Mouse (Mus musculus) liver, embryonic 14 days (tissue): ENCODE measurements around the gene Abca5. TPM values are rescaled to one million over a fixed set of nuclear protein-coding genes. Genes with fewer than 3 reads are reported as not detected.

Experiments
- polyA plus RNA-seq: library from polyadenylated mRNA; depleted of rRNA; stranded (reverse); fragments of >200 nt; gene quantifications from 2 replicates; pipeline ENCODE4 v1.2.3, GENCODE M21; 2012; rRNA removed

The Abca5 gene
- polyA plus RNA-seq = 0.27 and 0.28 TPM in 2 replicates

GRCm38 (mm10) chr11:110337289-110338245, at the start of gene Abca5:
Abca5 (minus strand) TSS chr11:110337716.

DNA sequence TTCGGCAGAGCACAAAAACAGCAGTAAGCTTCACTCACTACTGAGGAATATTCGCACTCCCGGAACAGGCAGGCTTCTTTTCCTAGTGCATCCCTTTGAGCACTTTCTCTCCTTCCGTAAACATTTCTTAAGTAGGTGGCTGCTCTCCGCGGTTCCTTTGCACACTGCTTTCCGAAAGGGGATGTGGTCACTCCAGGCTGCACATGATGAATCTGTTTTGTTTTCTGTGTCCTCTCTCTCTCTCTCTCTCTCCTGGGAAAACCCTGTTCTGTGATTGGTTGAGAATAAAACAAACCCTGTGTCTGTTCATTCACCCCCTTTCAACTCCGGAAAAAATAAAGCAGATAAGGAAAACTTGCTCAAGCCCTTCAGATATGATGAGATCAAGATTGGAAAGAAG, 86.0 kb downstream of the Abca5 start, which contains the start of gene Abca6:
Abca6 (minus strand) TSS at position 243 of the 400 bp plus-strand sequence.

Other genes with a start within 250 kb of the Abca5 start
- gene Abca8a, start 241.7 kb downstream of the Abca5 start, polyA plus RNA-seq = 0.77 and 1.0 TPM in 2 replicates
- gene Abca9, start 169.5 kb downstream of the Abca5 start, polyA plus RNA-seq = 0.40 and 0.44 TPM in 2 replicates
- gene Abca6, start 85.9 kb downstream of the Abca5 start, polyA plus RNA-seq = 2.5 and 3.1 TPM in 2 replicates
- 3.3 TPM in 2 replicates for gene Map2k6, start 61.4 kb upstream of the Abca5 start, polyA plus RNA-seq